14 mouse cellular contexts compared by ENCODE assay signal in genomic region chr5:129071761-129072280, GRCm38 (mm10). TPM values are rescaled to one million over a fixed set of nuclear protein-coding genes. Genes with fewer than 3 reads are reported as not detected.
DNase-seq lines count a peak whose midpoint lies in the region; ATAC-seq and TF ChIP-seq lines count a peak whose summit lies in the region.
"Had no signal": no experiment of that assay in that cellular context is flagged by ENCODE, and none has a peak within 500 bp of the region (broad histone marks: within the 10 kb centered on the region; RNA-seq: fewer than 3 reads in every experiment).

No protein-coding gene starts in this region.

- H3K27me3 ChIP-seq in hindbrain, embryonic 15.5 days = no peaks in the 10 kb centered on the region
- no peaks in the 10 kb centered on the region for H3K27me3 ChIP-seq in hindbrain, embryonic 12.5 days
- no peaks in the 10 kb centered on the region for H3K27me3 ChIP-seq in lung, postnatal 0 days (replicated peaks; ENCODE audit: insufficient read depth, low read length)
- H3K27me3 ChIP-seq: liver, embryonic 13.5 days had no signal

- no peak overlapping the region for H3K4me3 ChIP-seq in hindbrain, embryonic 15.5 days
- no peak overlapping the region for H3K4me3 ChIP-seq in hindbrain, embryonic 12.5 days
- H3K4me3 ChIP-seq in lung, postnatal 0 days (ENCODE audit: low read depth, low read length) = no peak overlapping the region
- H3K4me3 ChIP-seq: heart, embryonic 10.5 days; liver, embryonic 13.5 days; myocyte had no signal

- no peak for TF ChIP-seq CTCF in lung, postnatal 0 days (IDR thresholded peaks at IDR 0.05)

- no peaks in the 10 kb centered on the region for H3K9me3 ChIP-seq in hindbrain, embryonic 15.5 days
- H3K9me3 ChIP-seq in hindbrain, embryonic 12.5 days (replicated peaks) = no peaks in the 10 kb centered on the region
- H3K9me3 ChIP-seq in lung, postnatal 0 days (ENCODE audit: low read length) = no peaks in the 10 kb centered on the region
- H3K9me3 ChIP-seq: heart, embryonic 10.5 days; liver, embryonic 13.5 days had no signal

- peaks cover 16% of the 10 kb centered on the region for H3K4me1 ChIP-seq in hindbrain, embryonic 15.5 days (replicated peaks)
- H3K4me1 ChIP-seq in hindbrain, embryonic 12.5 days = peaks cover 8% of the 10 kb centered on the region; the same call in 1 of the 2 replicates
- H3K4me1 ChIP-seq in lung, postnatal 0 days (ENCODE audit: insufficient read depth, low read depth, low read length) = no peaks in the 10 kb centered on the region
- H3K4me1 ChIP-seq: liver, embryonic 13.5 days had no signal

- H3K9ac ChIP-seq in hindbrain, embryonic 15.5 days = no peak overlapping the region
- H3K9ac ChIP-seq in hindbrain, embryonic 12.5 days = no peak overlapping the region
- H3K9ac ChIP-seq in lung, postnatal 0 days (replicated peaks; ENCODE audit: low read depth) = no peak overlapping the region
- H3K9ac ChIP-seq: liver, embryonic 13.5 days had no signal

- no peaks in the 10 kb centered on the region for H3K36me3 ChIP-seq in hindbrain, embryonic 15.5 days
- H3K36me3 ChIP-seq in hindbrain, embryonic 12.5 days = no peaks in the 10 kb centered on the region
- no peaks in the 10 kb centered on the region for H3K36me3 ChIP-seq in lung, postnatal 0 days (ENCODE audit: insufficient read depth, low read length)
- H3K36me3 ChIP-seq: heart, embryonic 10.5 days; liver, embryonic 13.5 days had no signal

- ATAC-seq in hindbrain, embryonic 15.5 days (ENCODE audit: low FRiP score, low read depth) = no peak
- no peak for ATAC-seq in hindbrain, embryonic 12.5 days (ENCODE audit: low FRiP score)
- ATAC-seq in lung, postnatal 0 days = no peak
- ATAC-seq: Patski had no signal

- H3K4me2 ChIP-seq in hindbrain, embryonic 15.5 days = 0 out of 2 replicates have a peak overlapping the region, but pooled peaks have one; percentile 1
- no peak overlapping the region for H3K4me2 ChIP-seq in hindbrain, embryonic 12.5 days (replicated peaks)
- no peak overlapping the region for H3K4me2 ChIP-seq in lung, postnatal 0 days (replicated peaks; ENCODE audit: low read depth, low read length)
- H3K4me2 ChIP-seq: liver, embryonic 13.5 days had no signal

- peak; percentile 74 for DNase-seq in adrenal gland, adult 2 months
- peak; percentile 52 for DNase-seq in adrenal gland, postnatal 25 days
- DNase-seq in cerebellum, postnatal 25 days = peak; percentile 66 to 78
- no peak for DNase-seq in spleen, adult 18-20 months
- DNase-seq in lung, postnatal 0 days (ENCODE audit: low spot score) = no peak
- DNase-seq in thymus, postnatal 0 days (ENCODE audit: low spot score) = no peak
- DNase-seq: kidney, postnatal 10 days; liver, embryonic 13.5 days had no signal

- peak overlapping the region; percentile 36 for H3K27ac ChIP-seq in hindbrain, embryonic 15.5 days (replicated peaks)
- H3K27ac ChIP-seq in hindbrain, embryonic 12.5 days = no peak overlapping the region
- no peak overlapping the region for H3K27ac ChIP-seq in lung, postnatal 0 days (ENCODE audit: low read length)
- H3K27ac ChIP-seq: heart, embryonic 10.5 days; liver, embryonic 13.5 days; macrophage had no signal

- 52% methylated on average over 14 of the region's 14 CpGs for WGBS in hindbrain, embryonic 15.5 days
- WGBS in hindbrain, embryonic 12.5 days = 73% methylated on average over 14 of the region's 14 CpGs
- WGBS in lung, postnatal 0 days = 63% methylated on average over 14 of the region's 14 CpGs

- TF ChIP-seq EP300 in lung, postnatal 0 days (IDR thresholded peaks at IDR 0.05) = no peak

RNA-seq across cellular contexts. Expression of gene Adgrd1, which starts 24.7 kb away (rescaled TPM):
- polyA plus RNA-seq in hindbrain, embryonic 15.5 days (2015; fragmentation: Nextera tagmentation; extraction: Ambion mirVana) = 0.14 and 0.18 TPM in 2 replicates
- 0.09 TPM in 2 replicates for polyA plus RNA-seq in hindbrain, embryonic 12.5 days (2016; fragmentation: Nextera tagmentation; extraction: Ambion mirVana)
- total RNA-seq in adrenal gland, adult 2 months (2021) = 1 to 10 TPM; 3.8 to 8.6 TPM
- polyA plus RNA-seq in adrenal gland, adult 2 months (2012; rRNA removed) = 2.4 and 2.5 TPM in 2 replicates
- total RNA-seq in adrenal gland, postnatal 25 days (2021) = 1.6 and 2.3 TPM in 2 replicates
- 1.5 and 1.8 TPM in 2 replicates for polyA plus RNA-seq in lung, postnatal 0 days (2015; fragmentation: Nextera tagmentation; extraction: Ambion mirVana)
- 0.68 and 0.72 TPM in 2 replicates for polyA plus RNA-seq in thymus, postnatal 0 days (2015; fragmentation: Nextera tagmentation; extraction: Ambion mirVana)
- polyA plus RNA-seq: macrophage had no signal

RNA-seq across cellular contexts. Expression of gene Ran, which starts 52.0 kb away (rescaled TPM):
- polyA plus RNA-seq in hindbrain, embryonic 15.5 days (2015; fragmentation: Nextera tagmentation; extraction: Ambion mirVana) = 341 and 365 TPM in 2 replicates
- 542 and 547 TPM in 2 replicates for polyA plus RNA-seq in hindbrain, embryonic 12.5 days (2016; fragmentation: Nextera tagmentation; extraction: Ambion mirVana)
- total RNA-seq in adrenal gland, adult 2 months (2021) = 100 to 1,000 TPM; 191 to 217 TPM
- 53.7 and 71.2 TPM in 2 replicates for polyA plus RNA-seq in adrenal gland, adult 2 months (2012; rRNA removed)
- total RNA-seq in adrenal gland, postnatal 25 days (2021) = 194 and 222 TPM in 2 replicates
- 126 and 138 TPM in 2 replicates for polyA plus RNA-seq in lung, postnatal 0 days (2015; fragmentation: Nextera tagmentation; extraction: Ambion mirVana)
- 586 and 661 TPM in 2 replicates for polyA plus RNA-seq in thymus, postnatal 0 days (2015; fragmentation: Nextera tagmentation; extraction: Ambion mirVana)

Comparison
In these comparisons a context has a peak if more than half of its experiments do, and no peak if none do; other contexts are left out.
1. DNase-seq: peak in adrenal gland, adult 2 months (single experiment), adrenal gland, postnatal 25 days (single experiment) and cerebellum, postnatal 25 days (2 of 2); none in spleen, adult 18-20 months (0 of 2), lung, postnatal 0 days (single experiment) and thymus, postnatal 0 days (single experiment).